Mouse (Mus musculus) gastrocnemius, adult 2 months (tissue): ENCODE measurements around the gene Cwc27. TPM values are rescaled to one million over a fixed set of nuclear protein-coding genes. Genes with fewer than 3 reads are reported as not detected.

ENCODE experiments used
- DNase-seq: peaks from one replicate; pipeline ENCODE4 v3.0.0; 2022
- H3K27ac ChIP-seq: fragments of 200-600 bp; 2 replicates; pipeline ENCODE4 v1.8.1; 2022; ENCODE audit warnings: mild to moderate bottlenecking
- H3K4me3 ChIP-seq: fragments of 200-600 bp; 2 replicates; pipeline ENCODE4 v1.8.1; 2022; ENCODE audit warnings: mild to moderate bottlenecking, moderate library complexity
- CTCF ChIP-seq: fragments of 200-600 bp; IDR thresholded peaks from 2 replicates; pipeline ENCODE4 v1.8.1; 2022; ENCODE audit warnings: antibody characterized with exemption, mild to moderate bottlenecking, moderate library complexity
- intact Hi-C: fragments of 180-260 bp; cut with DNase I; formaldehyde crosslinking; loops from one replicate; pipeline ENCODE4 v1.15.1; 2025
- long read RNA-seq, 2 experiments: library from polyadenylated mRNA; stranded (forward); transcript quantifications; one replicate each; pipeline ENCODE4 v2.0.0; 2021
- total RNA-seq, 2 experiments: library from RNA; stranded (reverse); gene quantifications; 2 replicates each; pipeline ENCODE4 v1.2.3; 2021

The Cwc27 gene
- 10 to 100 TPM; 11.0 to 12.1 TPM for total RNA-seq
- long read RNA-seq, experiment 1, transcript Cwc27-201 (14 exons, 2,071 nt) = major isoform, 20 of 33 reads
- long read RNA-seq, experiment 1, partial matches to known transcripts = 6 of 33 reads
- long read RNA-seq, experiment 1, other reads (novel, unspliced or antisense) = 7 of 33 reads
- long read RNA-seq, experiment 2, transcript Cwc27-201 (14 exons, 2,071 nt) = major isoform, 14 of 21 reads
- long read RNA-seq, experiment 2, partial matches to known transcripts = 3 of 21 reads
- long read RNA-seq, experiment 2, other reads (novel, unspliced or antisense) = 4 of 21 reads

DNA sequence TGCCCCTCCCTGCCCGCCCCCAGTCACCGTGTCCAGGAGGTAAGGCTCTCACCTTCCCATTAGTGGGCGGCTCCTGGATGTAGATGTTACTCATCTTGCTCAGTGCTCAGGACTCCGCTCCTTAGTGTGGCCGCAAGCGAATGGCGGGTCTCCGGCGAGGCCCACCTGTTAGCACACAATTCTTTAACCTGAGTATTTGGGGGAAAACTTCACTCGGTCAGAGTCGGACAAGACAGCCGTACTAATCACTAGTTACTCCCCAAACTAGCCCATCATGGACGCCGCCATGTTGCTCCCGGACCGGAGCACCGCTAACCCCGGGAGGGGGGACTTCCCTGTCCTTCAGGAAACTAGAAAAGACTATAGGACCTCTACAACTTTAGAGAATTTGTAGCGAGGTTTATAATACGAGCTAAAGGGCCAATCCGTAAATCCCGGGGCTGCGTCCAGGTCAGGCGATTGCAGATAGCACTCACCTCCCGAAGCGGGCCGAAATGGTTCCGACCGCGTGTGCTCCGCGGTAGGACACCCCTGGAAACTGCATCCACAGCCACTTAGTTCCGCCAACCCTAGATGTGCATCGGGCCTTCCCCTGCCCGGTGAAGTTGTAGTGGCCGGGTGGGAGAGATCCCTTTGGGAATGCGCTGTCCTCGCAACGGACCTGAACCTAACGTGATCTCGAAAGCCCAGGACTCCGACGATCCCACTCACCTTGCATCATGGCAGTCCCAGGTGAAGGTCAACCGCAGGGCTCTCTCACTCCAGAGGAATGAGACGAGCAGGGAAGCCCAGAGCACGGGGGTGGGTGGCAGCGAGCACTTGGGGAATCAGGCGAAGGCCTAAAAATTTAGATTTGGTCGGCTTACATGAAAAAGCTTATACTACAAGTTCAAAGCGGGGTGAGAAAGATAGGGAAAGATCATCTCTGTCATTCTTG is at the start of gene Cwc27:
TSS of gene Cwc27 (minus strand) at position 508 of the 937 bp plus-strand sequence.
- peak; percentile 81 for DNase-seq
- Histone ChIP-seq H3K27ac (peak within 1 kb of the TSS; percentile 100), H3K4me3 (peak within 1 kb of the TSS; percentile 77)
- intact Hi-C loops = loop anchor here (5.0 kb wide), 1 partner anchor 590 kb away; the partner anchor contains the start of genes Cenpk and Ppwd1
- no peak for TF ChIP-seq CTCF

DNA sequence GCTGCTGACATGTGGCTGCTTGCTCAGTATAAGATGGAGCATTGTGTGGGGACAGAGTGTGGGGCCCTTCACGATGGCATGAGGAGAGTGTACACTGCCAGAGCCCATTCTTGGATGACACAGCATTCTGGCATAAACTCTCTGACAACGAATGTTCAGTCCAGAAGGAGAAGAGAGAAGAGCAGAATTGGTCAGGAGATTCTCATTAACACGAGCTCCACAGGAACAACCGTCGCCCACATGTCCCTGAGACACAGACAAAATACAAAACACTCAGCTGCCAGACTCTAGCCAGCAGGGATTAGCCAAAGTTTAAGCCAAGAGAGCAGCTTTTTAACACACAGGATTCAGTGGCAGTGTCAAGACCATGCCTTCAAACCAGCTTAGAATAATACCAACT is 49.8 kb upstream of the Cwc27 start:
- Histone ChIP-seq H3K27ac (no peak overlapping the region), H3K4me3 (no peak overlapping the region)
- no peak for DNase-seq
- intact Hi-C loops = no loop called here
- TF ChIP-seq CTCF = no peak

DNA sequence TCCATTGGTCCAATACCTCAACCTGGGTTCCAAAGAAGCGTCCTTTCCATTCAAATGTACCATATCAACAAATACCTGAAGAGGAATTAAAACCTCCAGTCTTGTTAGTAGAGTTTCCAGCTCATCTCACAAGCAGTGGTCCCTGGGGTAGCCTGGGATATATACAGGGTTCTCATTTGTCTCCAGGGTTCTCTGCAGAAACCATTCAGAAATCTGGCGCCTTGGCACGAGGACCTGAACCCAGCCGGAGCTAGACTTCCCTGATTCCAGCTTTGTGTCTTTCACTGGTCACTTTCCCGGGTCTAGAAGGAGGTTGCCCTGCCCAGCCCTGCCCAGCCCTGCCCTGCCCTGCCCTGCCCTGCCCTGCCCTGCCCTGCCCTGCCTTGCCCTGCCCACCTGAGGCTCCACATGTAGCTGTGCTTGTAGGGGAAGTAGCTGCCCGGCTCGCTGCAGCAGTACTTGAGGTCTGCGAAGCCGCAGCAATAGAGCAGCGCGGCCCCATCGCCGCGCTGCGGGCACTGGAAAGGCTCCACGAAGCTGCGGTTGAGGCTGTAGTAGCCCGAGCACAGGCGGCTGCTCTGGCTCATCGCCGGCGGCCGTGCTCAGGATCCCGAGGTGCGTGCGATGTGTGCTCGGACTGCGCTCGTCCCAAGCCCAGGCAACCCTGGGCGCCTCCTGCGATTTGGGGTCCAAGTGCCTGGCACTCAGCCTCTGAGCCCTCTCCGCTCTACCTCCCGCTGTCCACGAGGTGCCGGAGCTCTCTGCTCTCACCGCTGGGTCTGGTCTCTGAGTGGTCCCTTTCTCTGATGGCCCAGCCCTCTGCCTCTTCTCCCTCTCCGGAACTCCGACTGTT is 46.4 kb upstream of the Cwc27 start, which contains the start of gene Shisal2b:
TSS of gene Shisal2b (minus strand) at position 767 of the 853 bp plus-strand sequence.
- H3K27ac ChIP-seq = no peak within 1 kb of the TSS
- H3K4me3 ChIP-seq = peak within 1 kb of the TSS; percentile 68
- intact Hi-C loops = no loop called here
- TF ChIP-seq CTCF = no peak
- peak; percentile 30 for DNase-seq

DNA sequence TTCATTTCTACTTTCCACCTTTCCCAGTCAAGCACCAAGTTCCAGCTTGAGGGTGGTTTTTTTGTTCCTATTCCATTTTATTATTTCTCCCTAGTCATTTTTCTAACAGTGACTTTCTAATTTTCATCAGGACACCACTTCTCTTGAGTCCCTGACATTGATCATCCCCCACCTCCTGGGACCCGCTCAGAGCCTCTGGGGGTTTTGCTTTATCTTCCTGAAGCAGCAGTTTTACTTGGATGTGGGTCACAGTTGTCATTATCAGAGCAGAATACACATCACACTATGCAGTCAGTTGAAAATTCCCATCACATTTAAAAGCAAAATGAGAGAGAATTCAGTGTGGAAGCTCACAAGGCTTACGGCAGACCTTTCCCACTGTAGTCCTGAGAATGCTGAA is 36.7 kb upstream of the Cwc27 start:
- Histone ChIP-seq H3K27ac (no peak overlapping the region), H3K4me3 (no peak overlapping the region)
- TF ChIP-seq CTCF = no peak
- intact Hi-C loops = no loop called here
- no peak for DNase-seq

DNA sequence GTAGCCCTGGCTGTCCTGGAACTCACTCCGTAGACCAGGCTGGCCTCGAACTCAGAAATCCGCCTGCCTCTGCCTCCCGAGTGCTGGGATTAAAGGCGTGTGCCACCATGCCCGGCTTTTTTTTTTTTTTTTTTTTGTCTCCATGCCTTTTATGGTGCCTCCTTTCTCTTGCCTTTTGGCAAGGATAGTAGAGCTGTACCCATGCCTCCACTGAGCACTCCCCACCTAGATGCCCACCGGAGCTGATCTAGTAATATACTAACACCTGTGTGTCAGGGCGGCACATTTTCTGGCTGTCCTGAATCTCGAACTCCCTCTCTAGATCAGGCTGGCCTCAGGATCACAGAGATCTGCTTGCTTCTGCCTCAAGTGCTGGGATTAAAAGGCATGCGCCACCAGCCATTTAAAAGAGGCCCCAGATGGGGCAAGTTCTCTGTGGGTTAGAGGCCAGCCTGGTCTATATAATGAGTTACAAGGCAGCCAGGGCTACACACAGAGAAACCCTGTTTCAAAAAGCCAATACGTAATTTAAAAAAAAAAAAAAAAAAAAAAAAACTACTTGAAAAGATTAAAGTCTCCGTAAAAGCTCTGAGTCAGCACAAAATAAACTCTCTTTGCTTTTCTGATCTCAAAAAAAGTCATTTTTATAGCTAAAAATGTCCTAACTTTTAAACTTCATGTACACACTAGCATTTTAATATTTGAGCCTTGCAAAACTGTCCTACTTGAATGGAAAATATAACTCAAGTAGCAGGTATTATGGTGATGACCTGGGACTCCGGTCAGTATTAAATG is 26.6 kb upstream of the Cwc27 start:
- DNase-seq = no peak
- H3K27ac ChIP-seq = no peak overlapping the region
- H3K4me3 ChIP-seq = no peak overlapping the region
- TF ChIP-seq CTCF = no peak
- intact Hi-C loops = no loop called here

DNA sequence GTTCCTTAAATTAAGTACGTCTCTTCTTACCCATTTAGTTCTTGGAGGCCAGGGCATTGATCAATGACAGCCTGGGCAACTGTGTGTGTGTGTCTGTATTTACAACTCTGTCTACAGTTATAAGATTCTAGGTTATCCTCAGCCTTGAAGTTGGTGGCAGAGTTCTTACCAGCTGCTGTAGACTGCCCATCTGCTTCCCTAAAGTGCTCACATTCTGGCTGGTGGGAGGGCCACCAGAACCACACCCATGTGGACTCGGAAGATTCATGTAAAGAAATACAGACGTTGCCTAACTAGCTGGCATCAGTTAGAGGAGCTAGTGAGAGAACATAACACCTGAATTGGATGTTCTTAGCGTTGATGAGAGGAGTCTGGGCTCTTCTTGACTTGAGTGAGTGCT is 25.0 kb upstream of the Cwc27 start:
- Histone ChIP-seq H3K27ac (no peak overlapping the region), H3K4me3 (no peak overlapping the region)
- TF ChIP-seq CTCF = no peak
- intact Hi-C loops = no loop called here
- no peak for DNase-seq

DNA sequence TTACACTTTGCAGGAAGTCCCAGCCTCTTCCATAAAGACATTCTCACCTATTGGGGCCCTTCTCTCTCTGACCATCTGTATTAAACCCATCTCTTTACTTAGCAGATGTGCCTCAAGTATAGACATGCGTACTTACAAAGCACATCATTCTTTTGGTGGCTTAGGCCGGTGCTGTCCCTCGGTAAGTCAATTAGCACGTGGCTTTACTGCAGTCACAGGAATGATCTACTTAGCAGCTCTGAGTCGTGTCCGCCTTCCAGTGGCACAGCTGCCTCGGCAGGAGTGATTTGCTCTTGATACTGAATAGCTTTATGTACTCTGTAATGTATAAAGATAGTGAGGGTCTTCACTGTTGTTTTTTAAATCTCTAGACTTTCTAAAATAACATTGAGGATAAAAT is 20.7 kb upstream of the Cwc27 start:
- intact Hi-C loops = no loop called here
- no peak overlapping the region for H3K4me3 ChIP-seq
- DNase-seq = no peak
- no peak overlapping the region for H3K27ac ChIP-seq
- no peak for TF ChIP-seq CTCF

DNA sequence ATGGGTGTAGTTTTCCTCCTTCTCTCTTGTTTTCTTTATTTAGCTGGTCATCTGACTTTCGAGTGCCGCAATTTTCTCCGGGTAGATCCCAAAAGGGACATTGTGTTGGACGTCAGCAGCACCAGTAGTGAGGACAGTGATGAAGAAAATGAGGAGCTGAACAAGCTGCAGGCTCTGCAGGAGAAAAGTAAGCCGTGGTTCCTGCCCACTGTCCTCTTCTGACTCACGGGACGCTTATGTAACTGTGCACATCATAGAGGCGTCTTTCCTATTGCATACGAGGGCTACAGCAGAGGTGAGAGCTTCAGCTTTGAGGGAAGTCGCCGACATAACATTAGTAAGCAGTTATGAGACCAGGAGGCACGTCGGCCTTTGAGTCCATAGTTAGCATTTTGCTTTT is 15.9 kb upstream of the Cwc27 start:
- intact Hi-C loops = no loop called here
- Histone ChIP-seq H3K4me3 (no peak overlapping the region), H3K27ac (no peak overlapping the region)
- no peak for TF ChIP-seq CTCF
- no peak for DNase-seq

DNA sequence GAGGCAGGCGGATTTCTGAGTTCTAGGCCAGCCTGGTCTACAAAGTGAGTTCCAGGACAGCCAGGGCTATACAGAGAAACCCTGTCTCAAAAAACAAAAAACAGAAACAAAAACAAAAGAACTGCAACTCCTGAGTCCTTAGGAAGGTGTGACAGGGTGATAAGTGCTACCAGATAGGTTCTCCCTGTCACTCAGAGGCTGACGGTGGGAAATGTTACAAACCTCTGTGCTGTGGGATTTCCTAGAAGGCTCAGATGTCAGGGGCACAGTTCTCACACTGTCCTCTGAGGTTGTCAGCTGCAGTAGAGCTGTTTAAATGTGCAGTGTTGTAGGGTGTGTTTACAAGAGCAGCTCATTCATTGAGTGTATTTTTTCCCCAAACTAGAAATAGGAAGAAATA is 8.5 kb upstream of the Cwc27 start:
- TF ChIP-seq CTCF = no peak
- no peak for DNase-seq
- H3K27ac ChIP-seq = no peak overlapping the region
- H3K4me3 ChIP-seq = no peak overlapping the region
- intact Hi-C loops = no loop called here

DNA sequence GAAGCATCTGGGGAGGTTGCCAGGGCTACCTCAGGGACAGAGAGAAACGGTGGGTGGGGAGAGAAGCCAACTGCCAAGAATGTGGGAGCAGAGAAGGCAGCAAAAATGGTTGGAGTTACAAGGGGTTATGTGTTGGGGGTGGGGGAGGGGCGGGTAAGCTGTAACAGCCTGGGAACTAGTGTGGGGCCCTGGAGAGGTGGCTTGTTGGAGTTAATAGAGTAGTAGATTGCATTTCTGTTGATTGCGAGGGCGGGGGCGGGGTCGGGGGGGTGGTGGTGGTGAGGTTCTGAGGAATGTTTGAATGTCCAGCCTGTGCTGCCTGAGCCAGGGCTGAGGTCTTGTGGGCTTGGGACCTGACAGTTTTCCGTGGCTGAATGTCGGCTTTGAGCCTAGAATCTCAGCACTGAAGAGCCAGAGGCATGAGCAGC is 5.5 kb upstream of the Cwc27 start:
- no peak overlapping the region for H3K27ac ChIP-seq
- H3K4me3 ChIP-seq = no peak overlapping the region
- no peak for DNase-seq
- intact Hi-C loops = no loop called here
- TF ChIP-seq CTCF = no peak

DNA sequence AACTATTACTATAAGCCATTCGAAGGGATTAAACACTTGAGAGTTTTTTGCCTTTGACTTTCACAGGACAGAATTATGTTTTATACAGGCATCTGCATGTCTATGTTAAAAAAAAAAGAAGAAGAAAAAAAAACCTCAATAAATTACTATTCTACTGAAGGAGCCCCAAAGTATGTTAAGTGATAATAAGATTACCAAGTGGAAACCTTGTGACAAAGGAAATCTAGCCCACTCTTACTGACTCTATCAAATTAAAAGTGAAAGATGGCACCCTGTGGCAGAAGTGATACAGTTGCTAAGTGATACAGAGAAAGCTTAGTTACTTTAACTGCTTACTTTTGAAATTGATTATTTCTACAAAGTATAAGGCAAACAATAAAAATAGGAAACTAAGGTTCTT is 5.0 kb upstream of the Cwc27 start:
- no peak overlapping the region for H3K4me3 ChIP-seq
- no peak overlapping the region for H3K27ac ChIP-seq
- intact Hi-C loops = no loop called here
- no peak for DNase-seq
- TF ChIP-seq CTCF = no peak

DNA sequence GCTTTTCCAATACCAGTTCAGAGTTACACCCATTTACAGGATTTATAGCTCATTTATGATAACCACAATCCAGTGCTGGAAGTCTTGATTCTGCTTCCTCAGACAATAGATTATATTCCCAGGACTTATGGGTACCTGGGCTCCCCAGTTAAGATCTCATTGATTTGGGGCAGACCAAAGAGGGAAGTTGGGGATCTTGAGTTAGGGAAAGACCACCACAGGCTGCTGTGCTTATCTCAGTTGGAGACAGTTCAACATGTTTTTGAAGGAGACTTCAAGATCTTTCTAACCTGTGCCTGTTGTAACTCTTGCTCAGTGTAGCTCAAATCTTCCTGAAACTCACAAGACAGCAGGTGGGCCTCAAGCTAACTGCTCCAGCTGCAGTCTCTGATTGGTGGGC is 4.2 kb upstream of the Cwc27 start:
- DNase-seq = no peak
- Histone ChIP-seq H3K4me3 (no peak overlapping the region), H3K27ac (no peak overlapping the region)
- intact Hi-C loops = no loop called here
- no peak for TF ChIP-seq CTCF
